Mouse (Mus musculus): ENCODE results near the gene Rps18.

The Rps18 gene

DNA sequence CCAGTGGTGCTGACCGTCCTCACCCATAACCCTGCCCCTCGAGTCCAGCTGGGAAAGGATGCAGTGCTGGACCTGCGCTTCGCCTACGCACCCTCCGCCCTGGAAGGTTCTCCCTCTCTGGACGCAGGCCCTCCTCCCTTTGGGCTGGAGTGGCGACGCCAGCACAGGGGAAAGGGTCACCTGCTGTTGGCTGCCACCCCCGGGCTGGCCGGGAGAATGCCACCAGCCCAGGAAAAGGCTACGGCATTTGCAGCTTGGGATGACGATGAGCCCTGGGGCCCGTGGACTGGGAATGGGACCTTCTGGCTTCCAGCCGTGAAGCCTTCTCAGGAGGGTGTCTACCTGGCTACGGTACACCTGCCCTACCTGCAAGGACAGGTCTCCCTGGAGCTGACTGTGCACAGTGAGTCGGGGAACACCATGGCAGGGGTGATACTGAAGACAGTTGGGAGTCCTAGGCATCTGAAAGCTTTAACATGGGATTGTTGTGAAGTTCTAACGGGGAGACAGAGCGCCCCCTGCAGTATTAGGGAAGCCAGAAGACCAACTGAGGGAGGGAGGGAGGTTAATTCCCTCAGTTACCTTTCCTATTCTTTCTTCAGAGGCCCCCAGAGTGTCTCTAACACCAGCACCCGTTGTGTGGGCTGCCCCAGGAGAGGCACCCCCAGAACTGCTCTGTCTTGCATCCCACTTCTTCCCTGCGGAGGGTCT, 30.2 kb downstream of the Rps18 start:
- DNase-seq (ENCODE audit: extremely low read depth, insufficient read length, low spot score): no peak

DNA sequence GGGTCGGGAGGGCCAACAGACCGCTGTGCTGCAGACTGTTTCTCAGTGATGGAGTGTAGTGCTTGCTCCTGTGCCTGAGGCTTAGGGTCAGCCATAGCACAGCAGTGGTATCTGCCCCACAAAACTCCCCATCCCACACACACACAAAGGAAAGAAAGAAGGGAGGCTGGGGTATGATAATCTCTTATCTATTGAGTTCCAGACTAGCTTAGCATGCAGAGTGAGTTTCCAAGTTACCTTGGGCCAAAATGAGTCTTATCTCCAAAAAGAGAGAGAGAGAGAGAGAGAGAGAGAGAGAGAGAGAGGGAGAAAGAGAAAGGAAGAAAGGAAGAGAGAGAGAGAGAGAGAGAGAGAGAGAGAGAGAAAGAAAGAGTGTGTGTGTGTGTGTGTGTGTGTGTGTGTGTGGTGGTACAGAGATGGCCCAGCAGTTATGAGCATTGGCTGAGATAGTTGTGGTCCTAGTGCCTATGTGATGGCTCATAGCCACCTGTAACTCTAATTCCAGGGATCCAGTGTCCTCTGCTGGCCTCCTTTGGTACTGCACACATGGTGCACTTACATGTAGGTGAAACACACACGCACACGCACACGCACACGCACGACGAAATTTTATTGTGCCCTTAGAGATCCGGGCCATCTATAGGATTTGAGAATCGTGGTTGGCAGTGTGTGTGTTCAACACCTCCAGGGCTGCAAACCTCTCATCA, 31.1 kb downstream of the Rps18 start:
- DNase-seq (ENCODE audit: extremely low read depth, insufficient read length, low spot score): no peak

DNA sequence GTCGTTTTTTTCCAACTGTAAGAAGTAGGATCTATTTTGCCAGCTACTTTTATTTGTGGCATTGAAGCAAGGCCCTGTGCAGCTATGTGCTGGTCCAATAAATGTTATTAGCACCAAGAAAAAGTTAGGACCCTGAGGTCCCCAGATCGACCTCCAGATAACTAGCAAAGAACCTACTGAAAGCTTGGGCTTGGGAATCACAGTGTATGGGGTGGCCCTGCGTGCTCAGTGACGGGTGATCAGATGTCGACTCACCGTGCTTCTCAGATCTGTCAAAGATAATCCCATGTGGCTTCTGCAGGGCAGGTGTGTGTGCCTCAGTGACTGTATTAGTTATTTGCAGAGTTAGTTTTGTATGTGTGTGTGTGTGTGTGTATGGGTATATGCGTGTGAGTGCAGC, 34.4 kb downstream of the Rps18 start:
- no peak for DNase-seq (ENCODE audit: extremely low read depth, insufficient read length, low spot score)

DNA sequence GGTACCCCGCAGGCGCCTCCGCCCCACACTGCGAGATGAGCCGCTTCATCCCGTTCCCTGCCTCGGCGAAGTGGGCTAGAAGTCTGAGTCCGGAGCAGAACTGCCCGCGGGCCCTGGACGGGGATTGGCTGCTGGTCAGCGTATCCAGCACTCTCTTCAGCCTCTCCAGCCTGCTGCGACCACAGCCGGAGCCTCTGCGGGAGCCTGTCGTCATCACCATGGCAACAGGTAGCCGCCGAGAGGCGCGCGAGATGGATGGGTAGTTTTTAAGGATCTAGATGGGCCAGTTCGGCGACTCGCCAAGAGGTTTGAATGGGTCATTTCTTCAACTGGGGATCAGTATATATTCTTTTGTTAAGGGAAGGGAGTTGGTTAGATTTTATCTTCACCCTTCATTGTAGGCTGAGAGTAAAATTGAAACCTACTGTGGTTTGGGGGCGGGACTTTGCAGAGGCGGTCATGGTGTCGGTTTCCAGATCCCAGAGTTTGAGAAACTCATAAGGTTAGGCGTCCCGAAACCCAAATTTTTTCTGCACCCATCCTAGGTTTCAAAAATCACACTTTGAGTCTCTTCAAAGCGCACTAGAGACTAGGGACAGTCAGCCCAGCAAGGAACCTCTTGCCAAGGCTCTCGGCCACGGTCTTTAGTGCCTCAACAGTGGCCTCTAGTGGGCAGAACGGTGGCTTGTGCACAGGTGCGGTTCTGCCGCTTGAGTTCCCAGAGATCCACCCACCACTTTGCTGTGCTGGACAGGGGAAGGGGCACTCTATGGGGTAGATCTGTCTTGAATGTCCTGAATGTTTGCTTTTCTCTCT, 35.3 kb downstream of the Rps18 start:
- DNase-seq (ENCODE audit: extremely low read depth, insufficient read length, low spot score): peak; percentile 90

DNA sequence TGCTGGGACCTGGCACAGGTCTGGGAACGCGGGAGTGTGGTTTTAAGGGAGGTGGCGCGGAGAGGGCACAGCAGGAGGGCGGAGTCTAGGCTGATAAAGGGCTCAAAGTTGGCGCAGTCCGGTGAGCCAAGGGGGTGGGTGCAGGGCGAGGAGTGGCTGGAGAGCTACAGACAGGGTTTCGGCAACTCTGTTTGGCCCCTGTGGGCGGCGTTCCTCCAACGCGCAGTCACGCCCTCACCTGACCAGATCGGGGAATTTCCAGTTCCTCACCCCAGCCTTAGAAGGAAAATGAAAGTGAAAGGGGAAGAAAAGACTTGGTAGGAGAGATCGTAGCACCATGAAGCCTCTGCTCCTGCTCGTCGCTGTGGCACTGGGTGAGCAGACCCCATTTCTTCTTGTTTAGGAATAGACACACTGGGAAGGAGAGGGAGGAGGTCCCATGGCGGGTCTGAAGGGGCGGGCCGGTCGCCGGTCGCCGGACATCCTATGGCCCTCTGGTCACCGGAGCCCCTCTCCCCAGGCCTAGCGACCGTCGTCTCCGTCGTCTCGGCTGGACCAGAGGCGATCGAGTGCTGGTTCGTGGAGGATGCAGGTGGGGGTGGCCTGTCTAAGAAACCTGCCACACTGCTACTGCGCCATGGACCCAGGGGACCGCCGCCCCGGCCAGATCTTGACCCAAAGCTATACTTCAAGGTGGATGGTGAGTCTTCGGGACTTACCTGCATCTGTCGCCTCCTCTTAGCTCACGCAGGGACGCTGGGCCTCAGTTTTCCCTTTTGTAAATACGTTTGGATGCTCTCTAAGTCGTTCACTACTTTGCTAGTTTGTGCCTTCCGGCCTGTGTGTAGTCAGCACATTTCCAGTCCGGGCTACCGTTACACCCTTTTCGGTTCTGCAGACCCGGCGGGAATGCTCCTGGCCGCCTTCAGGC, 36.2 kb downstream of the Rps18 start:
- peak; percentile 91 for DNase-seq (ENCODE audit: extremely low read depth, insufficient read length, low spot score)

DNA sequence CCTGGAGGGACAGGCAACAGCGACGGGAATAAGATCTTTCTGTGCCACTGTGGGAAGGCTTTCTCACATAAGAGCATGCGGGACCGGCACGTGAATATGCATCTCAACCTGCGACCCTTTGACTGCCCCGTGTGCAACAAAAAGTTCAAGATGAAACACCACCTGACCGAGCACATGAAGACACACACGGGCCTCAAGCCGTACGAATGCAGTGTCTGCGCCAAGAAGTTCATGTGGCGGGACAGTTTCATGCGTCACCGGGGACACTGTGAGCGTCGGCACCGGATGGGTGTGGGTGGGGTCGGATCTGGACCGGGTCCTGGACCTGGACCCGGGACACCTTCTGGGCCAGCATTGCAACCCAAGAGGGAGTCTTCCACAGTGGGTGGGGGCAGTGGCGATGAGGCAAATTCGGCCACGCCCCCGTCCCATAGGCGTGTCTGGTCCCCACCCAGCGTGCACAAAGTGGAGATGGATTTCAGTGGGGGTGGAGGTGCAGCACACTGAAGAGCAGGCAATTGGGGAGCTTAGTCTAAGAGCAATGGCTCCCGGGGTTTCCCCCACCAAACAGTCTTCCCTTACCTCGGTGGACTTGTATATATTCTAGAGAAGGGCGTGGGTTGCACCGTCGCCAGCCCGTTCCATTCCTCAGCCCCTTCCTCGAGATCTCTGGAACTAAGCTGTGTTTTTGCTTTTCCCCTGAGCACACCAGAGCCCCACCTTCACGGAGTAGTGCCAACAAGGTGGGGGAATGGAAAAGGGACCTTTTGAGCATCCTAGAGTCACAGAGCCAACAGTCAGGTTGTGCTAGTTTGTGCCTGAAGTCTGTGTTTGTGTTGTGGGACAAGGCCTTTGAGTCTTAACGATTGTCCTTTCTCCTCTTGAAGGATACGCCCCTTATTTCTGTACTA, 37.3 kb downstream of the Rps18 start:
- no peak for DNase-seq (ENCODE audit: extremely low read depth, insufficient read length, low spot score)

DNA sequence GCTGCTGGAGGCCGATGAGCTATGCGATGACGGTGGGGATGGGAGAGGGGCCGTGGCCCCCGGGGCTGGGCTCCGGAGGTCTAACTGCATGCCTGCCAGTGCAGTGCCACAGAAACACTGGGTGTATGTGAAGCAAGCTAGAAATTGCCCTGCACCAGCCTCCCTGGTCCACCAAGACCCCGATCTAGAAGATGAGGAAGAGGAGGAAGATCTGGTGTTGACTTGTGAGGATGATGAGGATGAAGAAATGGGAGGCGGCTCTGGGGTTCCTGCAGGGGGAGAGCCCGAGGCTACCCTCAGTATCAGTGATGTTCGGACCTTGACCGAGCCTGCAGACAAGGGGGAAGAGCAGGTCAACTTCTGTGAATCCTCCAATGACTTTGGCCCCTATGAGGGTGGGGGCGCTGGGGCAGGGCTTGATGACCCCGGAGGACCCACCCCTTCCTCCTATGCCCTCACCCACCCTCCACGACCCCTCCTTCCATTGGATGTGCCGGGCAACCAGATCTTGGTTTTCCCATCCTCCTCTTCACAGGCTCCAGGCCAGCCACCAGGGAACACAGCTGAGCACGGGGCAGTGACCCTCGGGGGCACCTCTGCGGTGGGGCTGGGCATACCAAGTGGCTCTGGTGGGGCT, 38.0 kb downstream of the Rps18 start:
- no peak for DNase-seq (ENCODE audit: extremely low read depth, insufficient read length, low spot score)

DNA sequence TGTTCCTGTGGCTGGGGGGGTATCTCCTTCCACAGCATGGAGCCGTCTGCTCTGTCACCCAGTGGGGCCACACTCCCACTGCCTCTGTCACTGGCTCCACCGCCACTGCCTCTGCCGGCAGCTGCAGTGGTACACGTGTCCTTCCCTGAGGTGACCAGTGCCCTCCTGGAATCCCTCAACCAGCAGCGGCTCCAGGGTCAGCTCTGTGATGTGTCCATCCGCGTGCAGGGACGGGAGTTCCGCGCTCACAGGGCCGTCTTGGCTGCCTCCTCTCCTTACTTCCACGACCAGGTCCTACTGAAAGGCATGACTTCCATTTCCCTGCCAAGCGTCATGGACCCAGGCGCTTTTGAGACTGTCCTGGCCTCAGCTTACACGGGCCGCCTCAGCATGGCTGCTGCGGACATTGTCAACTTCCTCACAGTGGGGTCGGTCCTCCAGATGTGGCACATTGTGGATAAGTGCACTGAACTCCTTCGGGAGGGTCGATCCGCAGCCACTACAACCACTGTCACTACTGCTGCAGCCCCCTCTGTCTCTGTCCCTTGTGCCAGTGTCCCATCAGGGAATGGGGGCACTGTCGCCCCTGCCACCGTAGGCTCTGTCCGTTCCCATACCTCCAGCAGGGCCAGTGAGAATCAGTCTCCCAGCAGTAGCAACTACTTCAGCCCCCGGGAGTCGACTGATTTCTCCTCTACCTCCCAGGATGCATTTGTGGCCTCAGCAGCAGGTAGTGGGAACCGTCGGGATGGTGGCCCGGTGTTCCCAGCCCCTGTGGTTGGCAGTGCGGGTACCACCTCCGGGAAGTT, 38.8 kb downstream of the Rps18 start:
- DNase-seq (ENCODE audit: extremely low read depth, insufficient read length, low spot score): no peak

DNA sequence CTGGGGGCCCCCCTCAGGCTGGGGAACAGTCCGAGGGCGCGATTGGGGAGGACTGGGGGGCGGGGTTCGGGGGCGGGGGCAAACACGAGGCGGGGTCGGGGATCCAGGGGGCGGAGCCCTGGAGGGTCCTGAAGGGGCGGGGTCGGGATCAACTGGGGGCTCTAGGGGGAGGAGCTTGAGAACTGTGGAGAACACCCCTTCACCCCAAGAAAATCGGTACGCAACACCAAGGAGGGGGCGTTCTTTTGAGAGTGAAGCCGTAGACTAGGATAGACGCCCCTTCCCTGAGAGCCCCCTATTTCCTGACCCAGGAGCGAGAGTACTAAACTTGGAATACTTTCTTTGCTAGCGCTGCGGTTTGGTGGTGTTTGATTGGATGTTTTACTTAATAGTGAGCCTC, 39.5 kb downstream of the Rps18 start:
- no peak for DNase-seq (ENCODE audit: extremely low read depth, insufficient read length, low spot score)

DNA sequence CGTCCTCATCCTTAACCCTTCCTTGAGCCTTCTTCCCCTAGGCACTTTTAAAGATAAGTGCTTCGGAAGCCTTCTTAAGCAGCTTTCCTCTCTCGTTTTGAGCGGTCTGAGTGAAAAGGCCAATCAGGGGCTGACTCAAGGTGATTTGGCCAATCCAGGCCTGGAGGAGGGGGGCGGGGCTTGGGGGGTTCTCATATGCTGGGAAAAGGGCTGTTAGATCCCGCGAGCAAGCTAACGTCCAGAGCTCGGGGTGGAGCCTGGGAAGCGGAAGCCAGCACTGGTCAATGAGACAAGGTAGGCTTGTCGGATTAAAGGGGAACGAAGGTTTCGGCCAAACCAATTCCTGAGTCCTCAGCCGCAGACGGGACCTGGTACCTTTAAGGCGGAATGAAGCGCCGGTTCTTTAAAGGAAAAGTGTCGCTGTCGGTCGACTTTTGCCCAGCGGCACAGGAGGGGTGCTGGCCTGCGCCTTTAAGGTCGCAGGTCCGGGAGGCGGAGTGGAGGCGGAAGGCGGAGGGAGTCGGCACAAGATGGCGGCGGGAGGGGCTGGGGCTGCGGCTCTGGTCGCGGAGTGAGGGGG, 40.0 kb downstream of the Rps18 start, which contains the start of the genes Tapbp and Zbtb22:
Gene Tapbp (plus strand): TSS at position 229 of the 580 bp plus-strand sequence.
Gene Zbtb22 (plus strand): TSS at position 234 of the 580 bp plus-strand sequence.
- DNase-seq (ENCODE audit: extremely low read depth, insufficient read length, low spot score): peak; percentile 95

DNA sequence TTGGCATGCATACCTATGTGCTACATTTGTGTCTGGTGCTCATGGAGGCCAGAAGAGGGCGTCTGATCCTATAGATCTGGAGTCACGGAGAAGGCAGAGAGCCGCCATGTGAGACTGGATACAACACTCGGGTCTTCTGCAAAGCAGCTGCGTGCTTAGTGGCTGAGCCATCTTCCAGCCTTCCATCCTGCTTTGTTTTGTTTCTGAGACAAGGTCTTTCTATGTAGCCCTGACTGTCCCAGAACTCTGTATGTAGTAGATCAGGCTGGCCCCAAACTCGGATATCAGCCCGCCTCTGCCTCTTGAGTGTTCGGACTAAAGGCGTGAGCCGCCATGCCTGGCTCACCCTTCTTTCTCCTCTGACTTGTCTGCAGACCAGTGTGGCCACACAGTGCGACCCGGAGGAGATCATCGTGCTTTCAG, 40.8 kb downstream of the Rps18 start:
- DNase-seq (ENCODE audit: extremely low read depth, insufficient read length, low spot score): no peak

DNA sequence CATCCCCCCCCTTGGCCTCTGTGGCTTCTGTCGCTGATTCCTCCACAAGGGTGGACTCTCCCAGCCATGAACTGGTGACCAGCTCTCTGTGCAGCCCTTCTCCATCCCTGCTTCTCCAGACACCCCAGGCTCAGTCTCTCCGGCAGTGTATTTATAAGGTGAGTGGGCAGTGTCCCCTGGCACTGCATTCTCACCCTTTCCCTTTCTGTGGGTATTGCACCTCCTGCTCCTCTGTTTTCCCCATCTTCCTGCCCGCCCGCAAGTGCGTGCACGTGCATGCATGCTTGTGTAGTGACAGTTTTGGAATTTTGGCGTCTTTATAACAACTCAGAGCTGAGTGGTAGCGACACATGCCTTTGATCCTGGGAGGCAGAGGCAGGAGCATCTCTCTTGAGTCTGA, 41.9 kb downstream of the Rps18 start:
- DNase-seq (ENCODE audit: extremely low read depth, insufficient read length, low spot score): no peak

DNA sequence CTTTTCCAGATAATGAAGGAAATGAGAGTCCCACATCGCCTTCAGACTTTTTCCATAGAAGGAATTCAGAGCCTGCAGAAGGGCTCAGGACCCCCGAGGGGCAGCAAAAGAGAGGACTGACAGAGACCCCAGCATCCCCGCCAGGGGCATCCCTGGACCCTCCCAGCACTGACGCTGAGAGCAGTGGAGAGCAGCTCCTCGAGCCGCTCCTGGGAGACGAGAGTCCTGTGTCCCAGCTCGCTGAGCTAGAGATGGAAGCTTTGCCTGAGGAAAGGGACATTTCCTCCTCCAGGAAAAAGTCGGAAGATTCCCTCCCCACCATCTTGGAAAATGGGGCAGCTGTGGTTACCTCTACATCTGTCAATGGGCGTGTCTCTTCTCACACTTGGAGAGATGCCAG, 42.5 kb downstream of the Rps18 start:
- DNase-seq (ENCODE audit: extremely low read depth, insufficient read length, low spot score): no peak

DNA sequence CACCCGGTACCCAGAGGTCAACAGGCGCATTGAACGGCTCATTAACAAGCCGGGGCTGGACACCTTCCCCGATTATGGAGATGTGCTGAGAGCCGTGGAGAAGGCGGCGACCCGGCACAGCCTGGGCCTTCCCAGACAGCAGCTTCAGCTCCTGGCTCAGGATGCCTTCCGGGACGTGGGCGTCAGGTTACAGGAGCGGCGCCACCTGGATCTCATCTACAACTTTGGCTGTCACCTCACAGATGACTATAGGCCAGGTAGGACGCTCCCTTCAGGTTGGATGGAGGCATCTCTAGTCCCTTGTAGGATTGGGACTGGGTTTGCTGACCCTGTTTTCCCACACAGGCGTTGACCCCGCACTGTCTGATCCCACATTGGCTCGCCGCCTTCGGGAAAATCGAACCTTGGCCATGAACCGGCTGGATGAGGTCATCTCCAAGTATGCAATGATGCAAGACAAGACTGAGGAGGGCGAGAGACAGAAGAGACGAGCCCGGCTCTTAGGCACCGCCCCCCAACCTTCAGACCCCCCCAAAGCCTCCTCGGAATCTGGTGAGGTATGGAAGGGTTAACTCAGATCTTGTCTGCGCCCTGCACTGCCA, 43.9 kb downstream of the Rps18 start:
- no peak for DNase-seq (ENCODE audit: extremely low read depth, insufficient read length, low spot score)

DNA sequence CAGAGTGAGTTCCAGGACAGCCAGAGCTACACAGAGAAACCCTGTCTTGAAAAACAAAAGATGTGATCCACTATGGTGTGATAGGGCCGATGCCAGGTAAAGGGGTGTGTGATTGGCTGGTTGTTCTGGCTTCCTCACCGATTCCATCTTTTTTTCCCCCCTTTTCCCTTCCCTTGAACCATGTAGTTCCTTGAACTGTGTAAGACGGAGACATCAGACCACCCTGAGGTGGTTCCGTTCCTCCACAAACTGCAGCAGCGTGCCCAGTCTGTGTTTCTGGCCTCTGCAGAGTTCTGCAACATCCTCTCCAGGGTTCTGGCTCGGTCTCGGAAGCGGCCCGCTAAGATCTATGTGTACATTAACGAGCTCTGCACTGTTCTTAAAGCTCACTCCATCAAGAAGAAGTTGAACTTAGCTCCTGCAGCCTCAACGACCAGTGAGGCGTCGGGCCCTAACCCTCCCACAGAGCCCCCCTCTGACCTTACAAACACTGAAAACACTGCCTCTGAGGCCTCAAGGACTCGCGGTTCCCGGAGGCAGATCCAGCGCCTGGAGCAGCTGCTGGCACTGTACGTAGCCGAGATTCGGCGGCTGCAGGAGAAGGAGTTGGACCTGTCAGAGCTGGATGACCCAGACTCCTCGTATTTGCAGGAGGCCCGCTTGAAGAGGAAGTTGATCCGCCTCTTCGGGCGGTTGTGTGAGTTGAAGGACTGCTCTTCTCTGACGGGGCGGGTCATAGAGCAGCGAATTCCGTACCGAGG, 44.6 kb downstream of the Rps18 start:
- DNase-seq (ENCODE audit: extremely low read depth, insufficient read length, low spot score): no peak

DNA sequence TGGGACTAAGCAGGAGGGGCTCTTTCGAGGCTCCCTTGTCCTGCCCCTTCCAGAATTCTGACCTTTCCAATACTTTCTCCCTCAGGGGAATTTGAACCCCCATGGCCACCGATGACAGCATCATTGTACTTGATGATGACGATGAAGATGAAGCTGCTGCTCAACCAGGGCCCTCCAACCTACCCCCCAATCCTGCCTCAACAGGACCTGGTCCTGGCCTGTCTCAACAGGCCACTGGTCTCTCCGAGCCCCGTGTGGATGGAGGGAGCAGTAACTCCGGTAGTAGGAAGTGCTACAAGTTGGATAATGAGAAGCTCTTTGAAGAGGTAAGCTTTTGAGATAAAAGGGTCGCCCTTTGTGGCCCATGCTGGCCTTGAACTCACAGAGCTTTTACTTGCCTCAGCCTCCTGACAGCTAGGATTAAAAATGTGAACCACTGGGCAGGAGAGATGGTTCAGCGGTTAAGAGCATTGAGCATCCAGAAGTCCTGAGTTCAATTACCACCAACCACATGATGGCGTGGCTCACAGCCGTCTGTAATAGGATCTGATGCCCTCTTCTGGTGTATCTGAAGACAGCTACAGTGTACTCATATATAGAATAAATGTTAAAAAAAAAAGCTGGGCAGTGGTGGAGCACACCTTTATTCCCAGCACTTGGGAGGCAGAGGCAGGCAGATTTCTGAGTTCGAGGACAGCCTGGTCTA, 45.3 kb downstream of the Rps18 start:
- DNase-seq (ENCODE audit: extremely low read depth, insufficient read length, low spot score): no peak
